Mouse (Mus musculus) ovary, postnatal 36 days (tissue): ENCODE data around the gene Manf.

Source experiments
- DNase-seq: peaks from one replicate; pipeline ENCODE4 v3.0.0; 2022; ENCODE audit warnings: low spot score, mixed read lengths

Gene Manf

DNA sequence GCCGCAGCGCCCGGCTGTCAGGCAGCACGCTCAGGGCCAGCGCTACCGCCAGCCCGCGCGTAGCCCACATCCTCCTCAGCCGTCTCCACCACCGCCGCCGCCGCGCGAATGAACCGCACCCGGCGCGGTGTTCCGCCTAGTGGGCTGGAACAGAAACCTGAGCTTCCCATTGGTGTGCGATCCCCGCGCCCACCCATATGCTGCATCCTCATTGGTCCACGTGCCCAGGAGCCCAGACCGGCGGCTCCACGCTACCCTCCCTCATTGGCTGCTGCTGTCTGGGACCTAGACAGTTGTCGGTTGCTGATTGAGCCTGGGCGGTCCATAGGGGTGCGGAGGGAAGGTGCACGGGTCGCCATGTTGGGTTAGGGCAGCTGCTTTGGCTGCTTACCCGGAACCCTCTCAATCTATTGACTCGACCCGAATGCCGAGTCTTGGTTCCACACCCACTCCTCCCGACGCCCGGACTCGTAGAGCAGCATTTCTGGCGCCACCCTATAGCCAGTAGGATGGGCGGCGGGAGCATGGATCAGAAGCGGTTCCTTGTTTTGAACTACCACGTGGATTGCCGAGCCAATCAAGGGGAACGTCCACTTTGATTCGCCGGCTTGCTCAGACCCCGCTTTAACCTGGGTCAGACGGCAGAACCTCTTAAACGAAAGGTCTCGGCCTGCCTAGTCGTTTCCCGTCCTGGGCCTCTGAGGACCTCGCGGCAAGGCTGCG is at the start of gene Manf:
TSS of gene Manf (minus strand) at position 151 of the 723 bp plus-strand sequence.
- peak; percentile 96 for DNase-seq

DNA sequence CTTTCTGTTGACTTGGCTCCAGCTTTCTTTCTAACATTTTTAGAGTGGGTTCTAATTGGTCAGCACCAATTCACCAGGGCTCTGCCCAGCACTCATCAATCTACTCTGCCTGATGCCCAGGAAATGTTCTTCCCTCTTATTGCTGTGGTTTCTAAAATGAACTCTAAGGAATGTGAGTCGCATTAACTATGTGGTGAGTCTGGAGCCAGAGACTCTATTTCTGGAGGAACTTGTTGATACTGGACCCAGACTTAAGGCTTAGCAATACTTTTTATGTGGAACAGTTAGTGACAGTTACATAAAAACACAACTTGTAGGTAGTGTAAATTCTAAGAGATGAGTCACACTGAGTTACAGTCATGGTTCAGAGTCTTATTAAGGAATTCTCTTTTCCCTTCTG is 43.2 kb upstream of the Manf start:
- DNase-seq: no peak

DNA sequence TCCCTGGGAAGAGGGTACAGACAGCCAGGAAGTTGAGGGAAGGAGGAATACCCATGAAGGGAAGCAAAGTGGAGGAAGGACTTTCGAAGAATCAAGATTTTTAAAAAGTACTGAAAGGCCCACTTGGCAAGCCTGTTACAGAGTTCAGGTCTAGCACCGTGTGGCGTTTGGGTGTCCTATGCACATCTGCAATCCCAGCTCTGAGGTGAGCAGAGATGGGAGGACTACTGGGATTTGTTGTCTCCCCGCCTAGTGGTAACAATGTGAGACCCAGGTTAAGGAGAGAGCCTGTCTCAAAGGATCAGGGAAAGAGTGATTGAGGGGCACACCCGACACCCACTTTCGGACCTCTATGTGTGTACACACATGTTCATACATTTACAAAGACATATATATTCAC is 23.1 kb upstream of the Manf start:
- DNase-seq: no peak

DNA sequence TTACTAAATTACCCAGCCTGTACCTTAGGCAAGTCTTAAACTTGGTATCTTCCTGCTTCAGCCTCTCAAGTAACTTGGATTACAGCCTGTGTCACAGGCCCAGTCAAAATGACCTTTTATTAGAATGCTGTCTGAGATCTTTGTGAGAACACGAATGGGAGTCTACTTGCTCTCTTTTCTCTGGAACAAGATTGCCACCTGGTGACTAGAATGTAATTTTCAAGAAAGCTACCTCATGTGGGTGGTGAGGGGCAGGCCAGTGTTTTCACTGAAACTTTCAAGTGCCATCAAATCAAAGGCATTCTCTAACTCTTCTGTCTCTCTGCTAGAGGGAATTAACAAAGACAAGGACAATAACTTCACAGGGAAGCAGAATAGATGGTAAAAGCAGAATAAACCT is 22.0 kb upstream of the Manf start:
- DNase-seq: no peak

DNA sequence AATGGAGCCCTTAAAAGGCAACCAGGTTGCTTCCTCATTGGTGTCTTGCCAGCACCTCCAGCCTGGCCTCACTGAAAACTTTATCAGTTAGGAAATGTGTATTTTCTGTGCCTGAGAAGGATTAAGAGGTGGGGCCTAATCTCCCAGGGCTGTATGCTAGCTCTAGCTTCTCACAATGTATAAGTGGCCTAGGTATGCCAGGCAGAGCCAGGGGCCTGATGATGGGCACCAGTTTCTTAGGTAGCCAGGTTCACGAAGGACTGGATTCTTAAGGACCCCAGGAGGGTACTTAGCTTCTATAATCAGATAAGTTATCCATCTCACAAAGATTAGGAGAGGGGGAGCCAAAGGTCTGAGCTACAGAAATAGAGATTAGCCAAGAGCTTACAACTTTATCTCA is 19.8 kb upstream of the Manf start:
- DNase-seq: no peak

DNA sequence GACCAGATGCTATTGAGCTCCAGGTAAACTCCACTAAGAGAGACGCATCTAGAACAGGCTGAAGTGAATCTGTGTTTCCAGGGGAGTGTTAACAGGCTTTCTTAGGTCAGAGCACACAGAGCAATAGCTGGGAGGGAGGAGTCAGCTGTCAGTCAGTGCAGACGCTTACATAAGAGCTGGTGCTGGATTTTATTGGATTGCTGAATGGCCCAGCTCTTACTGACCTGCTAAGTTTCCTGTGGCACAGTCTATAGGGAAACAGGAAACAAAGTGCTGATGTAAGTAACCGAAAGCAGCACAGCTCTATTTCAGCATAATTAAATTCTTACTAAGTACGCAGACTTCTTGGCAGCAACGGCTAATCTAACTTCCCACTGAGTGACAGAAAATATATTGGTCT is 16.9 kb upstream of the Manf start:
- no peak for DNase-seq

DNA sequence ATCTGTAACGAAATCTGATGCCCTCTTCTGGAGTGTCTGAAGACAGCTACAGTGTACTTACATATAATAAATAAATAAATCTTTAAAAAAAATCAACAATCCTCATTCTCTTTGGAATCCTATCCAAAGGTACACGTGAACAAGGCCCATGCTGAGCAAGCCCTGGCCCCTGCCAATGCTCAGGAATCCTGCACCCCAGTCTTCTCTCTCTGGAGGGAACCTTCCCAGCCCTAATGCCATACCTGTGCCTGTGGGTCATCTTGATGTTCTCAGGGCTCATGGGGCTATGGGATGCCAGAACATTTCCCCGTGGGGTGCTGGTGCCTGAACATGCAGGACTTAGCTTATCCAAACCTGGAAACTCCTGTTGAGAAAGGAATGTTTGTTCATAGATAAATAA is 16.4 kb upstream of the Manf start:
- DNase-seq: no peak

DNA sequence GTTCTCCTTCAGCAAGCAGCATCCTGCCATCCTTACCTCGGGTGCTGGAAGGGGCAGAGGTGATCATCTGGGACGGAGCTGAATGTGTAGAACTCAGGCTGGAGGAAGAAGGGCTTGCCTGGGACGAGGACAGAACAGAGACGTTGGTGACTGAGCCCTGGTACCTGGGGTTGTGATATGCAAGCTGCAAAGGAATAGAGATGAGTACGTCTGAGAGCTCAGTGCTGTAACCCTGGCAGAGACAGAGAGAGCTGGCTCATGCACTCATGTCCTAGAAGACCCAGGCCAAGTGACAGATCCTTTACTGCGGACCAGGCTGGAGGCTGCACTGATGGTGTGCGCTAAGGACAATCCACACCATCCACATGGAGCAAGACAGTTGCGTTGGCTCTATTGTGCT is 14.8 kb upstream of the Manf start:
- no peak for DNase-seq

DNA sequence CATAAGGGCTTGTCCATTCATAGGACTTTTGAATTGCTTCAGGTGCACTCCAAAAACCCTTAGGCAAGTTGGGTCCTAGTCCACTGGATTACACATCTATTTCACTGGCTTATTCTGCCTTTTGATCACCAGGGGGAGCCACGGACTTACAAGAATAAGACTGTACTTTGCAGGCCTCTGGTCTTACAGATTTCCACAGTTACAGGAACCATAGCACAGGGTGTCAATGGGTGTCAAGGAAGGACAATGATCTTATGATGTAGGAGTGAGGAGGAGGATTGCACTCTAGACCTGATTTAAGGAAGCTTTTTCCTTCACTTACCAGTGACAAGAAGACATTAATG is 12.0 kb upstream of the Manf start:
- no peak for DNase-seq

DNA sequence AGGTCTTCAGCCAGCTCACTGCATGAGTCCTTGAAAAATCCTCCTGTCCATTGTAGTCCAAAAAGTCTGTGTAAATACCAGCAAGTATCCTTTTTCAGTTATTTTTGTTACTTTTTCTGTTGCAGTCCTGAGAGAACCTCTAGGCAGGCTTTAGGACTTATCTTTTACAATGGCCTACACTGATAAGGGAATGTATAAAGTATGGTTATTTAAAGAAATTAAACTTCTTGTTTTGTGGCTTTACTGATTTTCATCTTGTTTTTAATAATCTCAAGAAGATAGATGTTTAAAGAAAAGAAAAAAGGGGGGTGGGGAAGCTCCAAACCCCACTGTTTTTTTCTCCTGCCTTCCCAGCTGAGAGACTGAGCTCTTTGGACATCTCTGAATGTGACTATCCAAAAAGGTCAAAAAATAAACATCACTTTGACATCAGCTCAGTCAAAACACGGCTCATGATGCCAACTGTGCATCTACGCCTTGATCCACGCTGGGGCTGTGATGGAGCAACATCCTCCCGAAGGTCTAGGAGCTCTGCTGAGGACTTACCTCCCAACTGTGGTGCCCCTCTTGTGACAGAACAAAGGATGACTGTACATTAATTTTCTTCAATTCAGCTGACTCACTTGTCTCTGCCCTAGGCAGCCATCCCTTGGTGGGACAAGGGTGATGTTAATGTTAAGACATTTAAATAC is 11.5 kb upstream of the Manf start:
- DNase-seq: no peak

DNA sequence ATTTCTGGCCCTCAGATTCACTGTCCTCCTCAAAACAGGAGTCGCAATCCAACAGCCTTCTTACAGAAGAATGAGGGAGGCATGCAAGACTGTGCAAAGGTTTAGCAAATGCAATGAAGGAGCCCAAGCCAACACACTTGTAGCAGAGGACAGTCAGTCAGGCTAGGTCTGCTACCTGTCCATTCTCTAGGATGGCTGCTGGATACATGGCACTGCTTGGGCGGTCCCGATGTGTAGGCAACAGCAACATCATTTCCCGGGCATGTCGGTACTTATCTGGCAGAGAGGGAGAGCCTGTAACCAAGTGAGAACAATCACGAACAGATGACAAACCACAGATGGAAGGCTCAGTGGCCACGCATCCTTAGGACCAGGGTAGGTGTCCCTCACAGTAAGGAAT is 9.8 kb upstream of the Manf start:
- no peak for DNase-seq

DNA sequence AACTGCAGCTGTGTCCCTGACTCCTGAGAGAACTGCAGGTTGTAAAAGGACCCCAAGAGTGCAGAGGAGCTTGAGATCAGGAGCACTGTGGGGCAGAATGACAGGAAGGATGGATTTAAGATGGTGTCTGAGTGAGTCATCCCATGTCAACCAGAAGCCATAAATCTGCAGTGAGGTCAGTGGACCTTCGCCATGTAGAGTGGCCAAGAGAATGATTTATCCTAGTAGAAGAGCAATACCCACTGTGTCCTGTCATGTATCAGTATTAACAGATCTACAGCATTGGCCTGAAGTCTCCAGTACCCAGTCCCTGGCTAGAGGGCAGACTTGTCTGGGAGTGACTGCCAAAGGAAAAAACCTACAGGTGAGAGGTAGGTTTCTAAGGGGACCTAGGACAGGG is 7.1 kb upstream of the Manf start:
- DNase-seq: no peak

DNA sequence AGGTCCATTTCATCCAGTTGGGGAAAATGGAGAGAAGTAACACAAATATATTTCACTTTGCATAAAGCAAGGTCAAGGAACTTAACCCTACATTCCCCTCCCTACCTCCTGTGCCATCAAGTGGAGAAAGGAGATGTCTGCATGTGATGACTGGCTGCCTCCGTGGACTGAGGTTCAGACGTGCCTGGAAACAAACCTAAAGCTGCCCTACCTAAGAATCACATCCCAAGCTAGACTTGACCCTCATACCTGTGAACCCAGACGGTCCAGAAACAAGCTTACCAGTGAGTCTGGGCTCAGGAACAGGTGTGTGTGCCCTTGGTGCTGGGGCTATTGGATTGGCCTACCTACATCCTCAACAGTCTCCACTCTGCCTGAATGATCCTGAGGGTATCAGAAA is 1.5 kb upstream of the Manf start:
- DNase-seq: no peak

DNA sequence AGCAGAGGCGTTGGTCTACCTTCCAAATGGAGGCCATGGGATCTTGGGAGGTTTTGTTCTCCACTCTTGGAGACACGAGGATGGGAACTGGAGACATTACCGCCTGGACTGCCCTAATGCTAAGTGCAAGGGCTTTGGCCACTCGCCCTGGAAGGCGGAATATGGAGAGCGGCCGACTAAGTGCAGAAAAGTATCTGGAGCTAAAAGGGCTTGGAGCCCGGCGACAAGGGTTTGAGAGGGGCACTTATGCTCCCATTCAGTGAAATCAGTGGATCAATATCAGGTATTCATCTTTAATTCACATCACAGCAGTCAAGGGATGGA is 735 bp upstream of the Manf start:
- DNase-seq: no peak

DNA sequence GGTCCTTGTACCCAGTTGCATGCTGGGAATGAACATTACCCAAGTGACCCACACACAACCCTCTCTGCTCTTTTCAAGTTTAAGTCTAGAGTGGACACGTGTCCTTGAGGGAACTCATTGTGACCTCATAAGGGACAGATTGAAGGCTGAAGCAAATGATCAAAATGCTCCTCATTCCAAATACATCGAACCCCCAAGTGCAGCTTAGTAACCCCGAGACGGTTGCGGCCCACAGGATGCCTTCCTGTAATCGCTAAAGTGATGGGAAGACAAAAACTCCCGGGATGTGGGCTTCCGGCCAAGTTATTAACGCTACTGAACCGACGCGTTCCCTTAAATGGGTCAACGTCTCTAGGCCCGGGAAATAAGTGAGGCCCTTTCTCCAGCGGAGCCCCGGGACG is 438 bp downstream of the Manf start:
- no peak for DNase-seq

DNA sequence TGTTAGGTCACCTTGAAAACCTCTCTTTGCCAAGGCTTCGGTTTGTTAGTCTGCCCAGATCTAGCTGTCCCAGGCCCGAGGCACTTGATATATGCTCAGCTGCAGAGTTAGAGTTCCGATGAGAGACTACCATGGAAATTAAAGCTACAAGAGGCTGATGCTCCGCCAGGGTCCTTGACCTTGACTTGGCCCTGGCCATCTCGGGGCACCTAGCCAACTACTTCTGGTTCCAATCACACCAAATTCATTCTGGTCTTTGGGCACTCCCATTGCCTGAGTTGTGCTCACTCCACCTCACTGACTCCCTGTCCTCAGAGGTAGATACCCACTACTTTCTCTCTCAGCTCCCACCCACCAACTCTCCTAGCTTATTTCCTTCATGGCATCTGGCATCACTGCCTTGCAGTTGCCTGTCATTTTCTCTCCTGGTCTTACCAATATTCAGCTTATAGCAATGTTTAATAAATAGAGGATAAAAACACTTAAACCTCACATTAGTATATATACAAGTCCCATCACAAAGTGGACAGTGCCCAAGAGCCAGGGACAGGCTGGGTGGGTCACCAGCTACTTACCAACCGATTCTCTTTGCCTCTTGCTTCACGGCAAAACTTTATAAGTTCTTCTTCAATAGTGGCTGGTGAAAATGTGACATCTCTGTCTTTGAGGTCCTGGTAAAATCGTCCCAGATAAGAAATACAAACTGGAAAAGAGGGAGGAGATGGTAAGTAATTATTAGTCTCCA is 1.1 kb downstream of the Manf start:
- DNase-seq: peak; percentile 54

DNA sequence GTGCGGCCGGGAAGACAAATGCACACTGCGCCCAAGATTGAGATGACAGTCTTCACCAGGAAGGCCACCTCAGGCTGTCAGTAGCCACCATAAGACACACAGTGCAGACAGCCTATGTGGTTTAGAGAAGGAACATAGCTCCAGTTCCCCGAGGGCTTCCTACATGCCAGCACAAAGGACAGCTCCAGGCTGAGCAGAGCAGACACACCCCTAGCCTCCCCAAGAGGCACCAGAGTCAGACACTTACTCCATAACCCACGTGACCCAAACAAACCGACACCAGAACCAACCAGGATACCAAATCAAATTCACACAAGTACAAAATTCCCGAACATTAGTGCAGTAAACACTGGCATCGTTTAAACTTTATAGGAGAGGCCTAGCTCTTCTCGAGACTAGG is 2.5 kb downstream of the Manf start:
- no peak for DNase-seq

DNA sequence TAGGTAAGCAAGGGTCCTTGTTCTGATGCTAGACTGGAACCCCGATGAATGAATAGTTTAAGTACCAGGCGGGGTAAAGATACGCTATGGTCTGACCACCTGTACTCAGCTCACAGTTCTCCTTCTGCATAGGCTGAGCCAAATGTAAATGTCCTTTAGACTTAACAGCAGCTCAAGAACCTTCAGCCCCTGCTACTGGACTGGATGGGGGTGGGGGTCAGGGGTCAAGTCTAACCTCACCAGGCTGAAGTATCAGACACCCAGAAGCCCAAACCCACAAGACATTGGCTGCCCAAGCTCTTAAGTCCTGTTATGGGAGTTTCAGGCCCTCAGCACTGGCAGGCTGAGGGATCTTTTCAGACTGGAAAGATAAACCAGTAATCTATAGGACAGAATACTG is 3.4 kb downstream of the Manf start:
- no peak for DNase-seq

DNA sequence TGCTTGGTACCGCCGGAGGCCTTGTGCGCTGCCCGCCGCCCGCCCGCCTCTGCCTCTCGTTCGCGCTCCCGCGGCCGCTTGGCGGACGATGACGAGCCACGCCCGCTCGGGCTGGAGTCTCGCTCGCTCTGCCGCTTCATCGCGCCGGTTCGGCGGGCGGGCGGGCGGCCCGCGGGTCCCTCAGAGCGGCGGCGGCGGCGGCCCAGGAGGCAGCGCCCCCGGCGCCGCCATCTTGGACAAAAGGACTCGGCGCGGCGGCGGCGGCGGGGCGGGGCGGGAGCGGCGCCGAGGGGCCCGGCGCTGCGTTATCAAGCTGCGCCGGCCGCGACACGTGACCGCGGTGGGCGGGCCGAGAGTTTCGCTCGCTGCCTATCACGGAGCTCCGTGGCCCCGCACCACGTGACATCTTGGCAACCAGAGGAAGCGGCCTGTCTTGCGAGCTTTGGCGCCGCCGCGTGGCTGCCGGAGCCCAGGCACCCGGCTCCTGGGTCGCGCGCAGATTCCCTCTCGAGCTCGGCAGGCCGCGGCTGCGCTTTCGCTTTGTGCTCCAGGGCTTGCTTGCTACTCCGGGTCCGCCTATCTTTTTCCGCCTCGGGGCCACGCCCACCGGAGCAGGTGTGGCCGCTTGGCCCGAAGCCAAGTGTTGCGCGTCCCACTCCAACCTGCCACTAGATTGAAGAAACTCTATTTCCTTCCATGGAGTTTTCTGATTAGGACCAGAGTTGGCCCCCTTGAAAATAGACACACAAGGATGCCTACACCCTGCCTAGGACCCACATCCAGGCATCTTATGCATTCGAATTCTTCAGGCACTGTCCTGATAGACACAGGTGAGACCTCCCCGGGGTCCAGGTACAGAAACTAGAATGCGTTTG is 4.7 kb downstream of the Manf start, which contains the start of gene Rbm15b:
TSS of gene Rbm15b (minus strand) at position 601 of the 875 bp plus-strand sequence.
- DNase-seq: peak; percentile 98

DNA sequence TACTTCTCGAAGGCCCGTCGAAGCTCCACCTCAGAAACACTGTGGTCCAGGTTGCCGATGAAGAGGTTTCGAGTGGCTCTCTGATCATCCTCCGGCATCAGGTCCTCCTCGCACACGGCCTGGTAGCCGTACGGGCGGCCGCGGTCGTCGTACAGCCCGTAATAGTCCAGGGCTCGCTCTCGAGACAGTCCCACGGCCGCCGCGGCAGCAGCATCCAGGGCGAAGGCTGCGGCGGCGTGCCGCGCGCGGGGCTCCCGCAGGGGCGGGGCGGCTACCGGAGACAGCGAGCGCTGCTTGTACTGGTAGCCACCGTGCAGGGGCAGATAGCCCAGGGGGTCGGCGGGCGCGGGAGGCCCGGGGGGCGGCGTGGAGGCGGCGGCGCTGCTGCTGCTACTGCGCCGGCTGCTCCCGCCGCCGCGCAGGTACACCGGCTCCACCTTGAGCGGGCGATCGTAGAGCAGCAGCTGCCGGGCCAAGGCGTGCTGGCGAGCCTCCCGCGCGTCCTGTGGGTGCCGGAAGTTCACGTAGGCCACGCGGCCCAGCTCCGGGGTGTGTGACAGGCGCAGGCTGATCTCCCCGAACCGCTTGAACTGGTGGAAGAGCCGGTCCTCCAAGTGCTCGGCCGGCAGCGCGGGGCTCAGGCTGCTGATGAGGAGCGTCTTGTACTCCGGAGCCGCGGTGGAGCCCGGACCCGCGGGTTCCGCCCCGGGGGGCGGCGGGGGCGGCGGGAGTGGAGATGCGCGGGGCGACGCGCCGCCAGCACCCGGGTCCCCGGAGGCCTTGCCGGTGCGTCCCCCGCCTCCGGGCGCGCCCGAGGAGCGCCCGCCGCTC is 5.7 kb downstream of the Manf start:
- peak; percentile 48 for DNase-seq
